Mouse (Mus musculus) gastrocnemius, postnatal 14 days (tissue): ENCODE results near the gene Zfp609. TPM values are rescaled to one million over a fixed set of nuclear protein-coding genes. Genes with fewer than 3 reads are reported as not detected.

ENCODE experiments used
- DNase-seq: peaks from one replicate; pipeline ENCODE4 v3.0.0; 2021; ENCODE audit warnings: mixed read lengths
- intact Hi-C: fragments of 180-260 bp; cut with DNase I; formaldehyde crosslinking; loops from one replicate; pipeline ENCODE4 v1.15.1; 2025; ENCODE audit warnings: low total_unique reads
- total RNA-seq, 2 experiments: library from RNA; stranded (reverse); gene quantifications; 2 replicates each; pipeline ENCODE4 v1.2.3; 2021

The Zfp609 gene
- total RNA-seq, 2 experiments from 2014 or later, result 15.8 to 18.8 TPM

DNA sequence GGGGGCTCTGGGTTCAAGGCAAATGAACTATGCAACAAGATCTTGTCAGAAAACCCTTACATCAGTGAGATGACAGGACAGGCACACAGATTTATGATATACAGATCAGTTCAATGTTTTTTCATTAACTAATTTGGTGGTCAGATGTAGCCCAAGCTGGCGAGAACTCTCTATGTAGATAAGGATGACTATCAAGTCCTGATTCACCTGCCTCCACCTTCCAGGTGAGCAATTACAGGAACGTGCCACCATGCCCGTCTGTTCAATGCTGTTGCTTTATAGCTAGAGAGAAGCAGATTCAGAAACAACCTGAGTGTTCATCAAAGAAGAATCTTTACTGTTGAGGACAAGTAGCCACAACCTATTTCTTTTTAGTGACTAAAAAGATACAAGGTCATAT, 84.6 kb downstream of the Zfp609 start:
- intact Hi-C loops, result no loop called here
- DNase-seq, result no peak

DNA sequence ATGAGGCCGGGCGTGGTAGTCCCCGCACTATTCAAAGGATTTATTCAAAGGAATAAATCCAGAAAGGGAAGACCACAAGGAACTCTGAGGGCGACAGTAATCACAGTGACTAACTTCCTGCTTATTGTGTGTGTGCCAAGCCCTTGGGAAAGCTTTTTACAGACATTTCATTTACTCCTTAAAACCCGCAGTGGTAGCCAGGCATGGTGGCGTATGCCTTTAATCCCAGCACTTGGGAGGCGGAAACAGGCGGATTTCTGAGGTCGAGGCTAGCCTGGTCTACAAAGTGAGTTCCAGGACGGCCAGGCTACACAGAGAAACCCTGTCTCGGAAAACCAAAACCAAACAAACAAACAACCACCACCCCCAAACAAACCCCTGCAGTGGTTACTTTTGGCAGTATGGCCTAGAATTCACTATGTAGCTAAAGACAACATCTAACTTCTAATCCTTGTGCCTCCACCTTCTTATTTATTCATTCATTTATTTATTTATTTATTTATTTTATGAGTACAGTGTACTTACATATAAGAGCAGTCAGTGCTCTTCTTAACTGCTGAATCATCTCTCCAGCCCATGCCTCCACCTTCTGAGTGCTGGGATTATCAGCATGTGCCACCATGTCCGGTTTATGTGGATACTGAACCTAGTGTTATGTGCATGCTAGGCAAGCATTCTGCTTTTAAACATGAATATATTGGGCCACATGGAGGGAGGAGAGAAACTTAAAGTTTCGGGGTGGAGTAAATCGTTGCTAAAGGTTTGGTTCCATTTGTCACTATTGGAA, 86.1 kb downstream of the Zfp609 start:
- intact Hi-C loops, result no loop called here
- no peak for DNase-seq

DNA sequence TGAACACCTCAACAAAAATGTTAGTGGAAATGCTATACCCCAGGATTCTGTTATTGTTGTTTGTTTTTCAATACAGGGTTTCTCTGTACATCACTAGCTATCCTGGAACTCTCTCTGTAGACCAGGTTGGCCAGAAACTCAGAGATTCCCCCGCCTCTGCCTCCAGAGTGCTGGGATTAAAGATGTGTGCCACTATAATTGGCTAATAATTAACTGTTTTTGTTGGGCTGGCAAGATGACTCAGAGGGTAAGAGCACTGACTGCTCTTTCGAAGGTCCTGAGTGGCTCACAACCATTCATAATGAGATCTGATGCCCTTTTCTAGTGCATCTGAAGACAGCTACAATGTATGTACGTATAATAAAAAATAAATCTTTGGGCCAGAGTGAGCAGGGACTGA, 92.4 kb downstream of the Zfp609 start:
- intact Hi-C loops, result no loop called here
- DNase-seq, result no peak

DNA sequence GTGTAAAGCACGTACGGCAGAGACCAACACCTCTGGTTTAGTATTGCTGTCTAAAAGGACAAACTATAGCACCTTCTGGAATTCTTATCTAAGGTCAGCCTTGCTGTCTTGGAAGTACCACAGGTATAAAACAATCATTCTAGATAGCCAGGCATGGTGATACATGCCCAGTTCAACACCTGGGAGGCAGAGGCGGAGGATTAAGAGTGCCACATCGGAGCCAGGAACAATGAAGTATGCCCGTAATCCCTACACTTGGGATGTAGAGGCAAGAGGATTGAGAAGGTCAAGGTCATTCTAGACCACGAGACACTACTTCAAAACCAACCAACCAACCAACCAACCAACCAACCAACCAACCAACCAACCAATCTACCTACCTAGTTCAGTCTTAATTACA, 98.8 kb downstream of the Zfp609 start:
- intact Hi-C loops, result no loop called here
- no peak for DNase-seq

DNA sequence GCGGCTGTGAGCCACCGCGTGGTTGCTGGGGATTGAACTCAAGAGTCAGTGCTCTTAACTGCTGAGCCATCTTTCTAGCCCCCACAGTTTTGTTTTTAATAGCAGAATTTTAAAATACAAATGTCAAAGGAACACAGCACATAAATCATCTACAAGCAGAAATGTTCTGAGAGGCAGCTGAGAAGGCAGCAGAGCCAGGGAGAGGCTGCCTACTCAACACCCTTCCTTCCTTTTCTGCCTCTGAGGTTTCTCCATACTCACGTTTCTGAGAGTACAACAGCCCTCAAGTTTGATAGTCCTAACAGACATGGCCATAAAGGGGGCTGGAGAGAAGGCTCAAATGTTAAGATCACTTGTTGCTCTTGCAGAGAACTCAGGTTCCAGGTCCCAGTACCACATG, 99.9 kb downstream of the Zfp609 start:
- intact Hi-C loops, result no loop called here
- DNase-seq, result no peak

DNA sequence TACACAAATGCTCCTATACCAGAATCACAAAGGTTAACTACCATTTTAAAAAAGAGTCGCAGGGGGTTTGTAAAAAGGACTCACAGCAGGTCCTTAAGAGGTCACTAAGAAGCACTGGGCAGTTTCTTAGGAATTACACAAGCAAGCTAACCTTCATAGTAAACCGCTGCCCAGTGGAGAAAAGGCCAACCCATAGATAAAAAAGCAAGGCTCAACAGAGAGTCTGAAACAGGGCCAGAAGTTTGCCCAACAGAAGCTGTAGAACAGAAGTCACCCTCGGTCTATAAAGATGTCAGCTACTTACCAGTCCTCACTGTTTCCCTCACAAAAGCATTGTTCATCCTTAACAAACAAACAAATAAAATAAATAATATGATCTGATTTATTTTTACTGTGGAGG, 100.9 kb downstream of the Zfp609 start:
- no peak for DNase-seq

DNA sequence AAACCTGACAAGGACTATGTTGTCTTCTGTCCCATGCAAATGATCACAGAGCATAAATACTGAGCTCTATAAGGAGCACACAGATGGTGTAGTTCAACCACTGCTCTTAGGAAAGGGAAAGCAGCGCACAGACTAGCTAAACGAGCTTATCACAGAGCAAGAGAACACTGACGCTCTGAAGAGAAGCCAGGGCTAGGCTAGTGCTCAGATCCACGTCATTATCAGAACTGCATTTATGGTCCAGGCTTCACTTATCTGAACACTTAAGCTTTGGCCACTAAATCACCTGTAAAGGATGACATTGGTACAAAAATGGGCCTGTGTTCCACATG, 102.1 kb downstream of the Zfp609 start:
- DNase-seq, result no peak
- intact Hi-C loops, result no loop called here

More for the DNA sequence above, 100.9 kb downstream of the Zfp609 start:
- intact Hi-C loops, result no loop called here

DNA sequence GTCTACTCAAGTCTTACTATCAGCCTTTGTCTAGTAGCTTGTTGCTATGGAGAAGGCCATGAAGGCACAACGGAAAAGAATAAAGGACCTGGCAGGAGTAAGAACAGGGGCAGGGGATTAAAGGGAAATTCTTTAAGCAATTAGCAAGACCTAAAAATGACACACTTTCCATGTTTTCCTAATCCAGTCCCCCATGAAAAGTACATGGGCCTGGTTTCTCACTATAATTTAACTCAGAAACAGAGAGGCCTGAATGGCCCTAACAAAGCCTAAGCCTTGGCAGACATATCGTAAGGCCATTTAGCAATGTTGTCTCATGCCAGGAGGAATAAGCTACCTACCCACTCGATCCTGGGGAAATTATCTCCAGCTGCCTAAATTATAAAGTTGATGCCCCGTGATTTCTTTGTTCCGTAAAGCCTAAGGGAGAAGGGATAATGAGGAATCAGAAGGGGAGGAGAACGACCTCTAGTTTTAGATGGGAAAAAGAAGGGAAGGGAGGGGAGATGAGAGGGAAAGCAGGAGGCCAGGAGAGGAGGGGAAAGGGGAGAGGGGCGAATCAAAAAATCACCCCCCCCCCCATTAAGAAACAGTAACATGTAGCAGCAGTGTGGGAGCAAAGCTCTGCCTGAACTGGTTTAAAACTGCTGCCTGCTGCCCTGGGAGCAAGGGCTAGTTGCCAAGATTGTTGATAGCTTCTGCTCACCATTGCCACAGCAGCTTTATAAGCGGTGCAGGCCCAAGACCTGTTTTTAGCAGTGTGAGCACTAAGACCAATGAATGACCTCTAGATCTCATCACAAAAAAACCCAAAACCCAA, 102.7 kb downstream of the Zfp609 start:
- intact Hi-C loops, result no loop called here

DNA sequence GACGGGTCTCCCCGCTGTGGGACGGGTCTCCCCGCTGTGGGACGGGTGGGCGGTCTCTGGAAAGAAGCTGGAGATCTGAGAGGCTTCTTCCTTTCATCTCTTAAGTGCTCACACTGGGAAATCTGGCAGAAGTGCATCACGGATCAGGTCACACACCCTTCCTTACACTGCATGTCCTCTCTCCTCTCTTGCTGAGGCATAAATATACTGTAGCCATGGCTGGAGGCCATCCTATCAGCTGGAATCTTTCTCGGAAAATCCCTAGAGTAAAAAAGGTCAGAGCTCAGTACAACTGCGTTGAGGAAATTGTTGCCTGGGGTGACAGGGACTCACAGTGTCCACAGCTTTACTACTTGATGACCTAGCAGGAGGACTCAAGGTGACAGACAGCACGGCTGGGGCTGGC, 106.2 kb downstream of the Zfp609 start:
- intact Hi-C loops, result no loop called here
- DNase-seq, result no peak

More for the DNA sequence above, 102.7 kb downstream of the Zfp609 start:
- DNase-seq, result peak; percentile 41

DNA sequence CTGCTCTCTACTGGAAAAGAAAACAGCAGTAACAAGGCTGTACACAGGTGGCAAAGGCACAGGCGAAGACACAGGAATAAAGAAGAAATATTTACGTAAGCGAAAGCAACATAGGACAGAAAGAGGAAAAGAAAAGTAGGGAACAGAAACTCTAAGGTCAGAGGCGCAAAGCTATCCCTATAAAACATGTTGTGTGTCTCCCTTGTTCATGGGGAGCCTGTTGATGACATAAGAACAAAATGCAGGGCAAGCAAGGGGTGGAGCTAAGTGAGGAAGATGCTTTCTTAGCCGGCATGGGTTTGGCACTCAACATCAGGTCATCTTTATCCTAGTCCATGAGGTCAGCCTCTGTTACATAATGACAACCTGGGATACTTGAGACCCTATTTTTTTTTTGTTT, 109.2 kb downstream of the Zfp609 start:
- DNase-seq, result no peak
- intact Hi-C loops, result no loop called here

DNA sequence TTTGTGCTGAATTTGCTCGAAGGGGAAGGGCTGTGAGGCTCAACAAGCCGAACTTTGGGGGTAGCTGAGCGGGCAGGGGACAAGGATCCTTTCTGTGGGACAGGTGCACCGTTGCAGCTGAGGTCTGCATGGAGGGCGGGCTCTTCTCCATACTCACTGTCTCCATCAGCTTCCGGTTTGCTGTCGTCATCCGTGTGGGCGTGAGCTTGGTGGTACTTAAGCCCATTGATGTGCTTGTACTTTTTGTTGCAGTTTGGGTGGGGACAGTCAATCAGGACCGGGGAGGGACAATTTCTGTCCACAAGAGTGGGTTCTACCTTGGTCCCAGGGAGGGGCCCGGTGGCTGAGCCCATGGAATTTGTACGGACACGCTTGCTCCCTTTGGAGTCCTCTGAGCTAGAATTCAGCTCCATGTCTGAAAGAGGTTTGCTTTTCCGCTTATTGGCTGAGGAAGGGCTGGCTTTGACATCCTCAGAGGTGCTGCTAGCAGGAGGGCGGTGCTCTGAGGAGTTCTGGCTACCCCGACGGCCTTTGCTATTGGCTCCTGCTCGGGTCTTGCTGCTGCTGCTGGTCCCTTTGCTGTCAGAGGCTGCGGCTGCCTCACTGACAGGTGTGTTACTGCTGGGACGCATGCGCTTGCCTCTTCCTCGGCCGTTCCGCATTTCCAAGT, 123.3 kb downstream of the Zfp609 start:
- intact Hi-C loops, result no loop called here
- no peak for DNase-seq

DNA sequence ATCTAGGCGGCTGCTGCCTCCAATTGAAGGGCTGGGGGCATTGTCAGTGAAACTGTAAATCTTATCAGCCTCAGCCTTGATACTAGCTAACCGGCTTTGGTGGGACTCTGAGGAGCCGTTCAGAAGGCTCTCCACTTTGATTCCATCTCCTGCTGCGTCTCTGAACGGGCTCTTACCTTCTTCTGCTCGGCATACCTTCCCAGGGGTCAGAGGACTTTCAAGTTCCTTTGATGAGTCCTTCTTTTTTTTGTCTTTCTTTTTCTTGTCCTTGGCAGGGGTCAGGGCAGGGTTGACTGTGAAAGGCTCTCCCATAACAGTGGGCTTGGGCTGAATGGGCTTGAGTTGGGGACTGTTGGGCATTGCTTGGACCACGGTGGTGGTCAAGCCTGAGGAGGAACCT, 124.1 kb downstream of the Zfp609 start:
- intact Hi-C loops, result no loop called here
- no peak for DNase-seq

DNA sequence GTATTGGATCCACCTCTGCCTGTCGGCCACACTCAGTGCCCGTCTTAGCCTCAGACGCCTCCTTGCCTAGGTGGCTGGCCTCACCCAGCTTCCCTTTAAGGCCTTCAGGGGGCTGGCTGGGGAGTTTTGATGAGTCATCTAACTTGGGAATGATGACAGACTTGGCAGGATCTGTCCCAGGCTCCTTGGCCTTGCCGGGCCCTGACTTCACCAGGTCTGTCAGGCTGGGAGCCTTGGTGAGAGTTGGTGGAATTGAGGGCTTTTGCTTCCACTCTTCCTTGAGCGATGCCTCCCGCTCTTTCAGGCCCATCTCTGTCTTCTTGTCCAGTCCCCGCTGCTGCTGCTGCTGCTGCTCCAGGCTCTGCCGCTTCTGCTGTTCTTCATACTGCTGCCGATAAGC, 125.1 kb downstream of the Zfp609 start:
- DNase-seq, result peak; percentile 23
- intact Hi-C loops, result no loop called here

DNA sequence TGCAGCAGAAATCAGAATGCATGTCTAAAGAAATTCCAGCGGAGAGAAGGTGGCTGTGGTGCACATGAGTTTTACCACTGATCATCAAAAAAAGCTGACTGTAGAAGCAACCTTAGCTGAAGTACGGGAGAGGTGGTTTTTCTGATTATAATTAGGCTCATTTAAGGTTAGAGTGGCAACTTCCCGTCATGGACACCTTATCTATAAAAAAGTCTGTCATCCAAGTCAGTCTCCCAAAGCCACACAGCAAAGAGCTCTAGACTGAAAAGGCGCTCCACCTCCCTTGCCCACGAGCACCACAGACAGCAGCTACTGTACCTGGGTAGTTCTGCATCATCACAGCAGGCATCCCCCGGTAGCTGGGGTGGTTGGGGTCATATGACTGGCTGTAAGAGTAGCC, 126.9 kb downstream of the Zfp609 start:
- no peak for DNase-seq
- intact Hi-C loops, result no loop called here

DNA sequence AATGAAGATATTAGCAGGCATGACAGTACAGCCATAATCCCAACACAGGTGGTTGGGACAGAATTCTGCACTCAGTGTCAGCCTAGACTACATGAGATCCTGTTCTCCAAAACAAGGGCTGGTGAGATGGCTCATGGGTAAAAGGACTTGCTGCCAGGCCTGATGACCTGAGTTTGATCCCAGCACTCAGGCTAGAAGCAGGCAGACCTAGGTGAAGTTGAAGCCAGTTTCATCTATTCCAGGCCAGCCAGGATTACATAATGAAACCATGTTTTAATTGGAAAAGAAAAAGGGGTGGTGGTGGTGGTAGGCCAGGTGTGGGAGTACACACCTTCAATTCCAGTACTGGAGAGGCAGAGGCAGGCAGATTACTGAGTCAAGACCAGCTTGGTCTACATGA, 129.4 kb downstream of the Zfp609 start:
- intact Hi-C loops, result loop anchor here (10.0 kb wide), 1 partner anchor 137 kb away; no protein-coding TSS in a partner anchor

DNA sequence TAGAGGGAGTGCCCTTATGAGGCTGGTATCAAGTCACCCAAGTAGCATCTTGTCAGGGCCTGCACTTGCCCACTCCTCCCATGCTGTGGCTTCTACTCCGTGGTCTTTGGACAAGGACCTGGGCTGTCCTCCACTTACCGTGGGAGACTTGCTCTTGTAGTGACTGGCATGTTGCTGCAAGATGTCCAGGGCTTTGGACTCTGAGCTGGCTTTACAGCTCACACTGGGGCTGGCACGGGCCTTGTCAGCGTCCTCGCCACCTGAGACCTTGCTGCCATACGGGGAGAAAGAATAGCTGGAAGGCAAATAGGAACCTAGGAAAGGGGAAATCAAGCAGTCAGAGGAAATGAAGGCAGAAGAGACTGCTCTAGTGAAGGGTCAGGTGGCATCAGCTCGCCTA, 130.0 kb downstream of the Zfp609 start:
- intact Hi-C loops, result loop anchor here (10.0 kb wide), 1 partner anchor 137 kb away; no protein-coding TSS in a partner anchor
- DNase-seq, result no peak

More for the DNA sequence above, 129.4 kb downstream of the Zfp609 start:
- DNase-seq, result no peak

DNA sequence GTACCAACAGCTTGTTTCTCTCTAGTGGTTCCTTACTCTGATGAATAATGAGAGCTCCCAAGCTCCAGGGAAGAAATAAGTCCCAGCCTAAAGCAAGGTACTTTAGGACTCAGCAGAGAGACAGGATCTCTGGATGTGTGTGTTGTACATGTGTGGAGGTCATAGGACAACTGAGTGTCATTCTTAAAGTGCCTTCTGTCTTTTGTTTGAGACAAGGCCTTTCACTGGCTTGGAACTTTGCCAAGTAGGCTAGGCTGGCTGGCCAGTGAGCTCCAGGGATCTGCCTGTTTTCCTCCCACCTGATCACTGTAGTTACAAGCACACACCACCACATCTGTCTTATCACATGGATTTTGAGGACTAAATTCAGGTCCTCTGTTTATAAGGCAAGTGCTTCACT, 131.0 kb downstream of the Zfp609 start:
- intact Hi-C loops, result loop anchor here (10.0 kb wide), 1 partner anchor 138 kb away; no protein-coding TSS in a partner anchor
- DNase-seq, result no peak

DNA sequence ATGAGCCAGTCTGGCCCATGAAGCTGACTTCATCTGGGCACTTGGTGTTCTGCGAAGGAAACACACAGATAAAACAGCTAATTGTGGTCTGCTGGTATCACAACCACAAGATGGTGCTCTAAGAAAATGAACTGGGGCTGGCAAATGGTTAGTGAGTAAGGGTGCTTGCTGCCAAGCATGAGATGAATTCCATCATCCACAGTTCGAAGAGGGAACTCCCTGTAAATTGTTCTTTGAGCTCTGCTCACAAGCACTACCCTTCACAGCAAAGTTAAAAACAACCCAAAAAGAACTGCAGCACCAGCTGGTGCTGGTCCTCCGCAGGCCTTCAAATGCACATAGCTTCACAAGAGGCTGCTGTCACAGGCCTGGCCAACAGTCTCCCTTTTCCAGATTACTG, 131.7 kb downstream of the Zfp609 start:
- intact Hi-C loops, result loop anchor here (10.0 kb wide), 1 partner anchor 139 kb away; no protein-coding TSS in a partner anchor
- no peak for DNase-seq

DNA sequence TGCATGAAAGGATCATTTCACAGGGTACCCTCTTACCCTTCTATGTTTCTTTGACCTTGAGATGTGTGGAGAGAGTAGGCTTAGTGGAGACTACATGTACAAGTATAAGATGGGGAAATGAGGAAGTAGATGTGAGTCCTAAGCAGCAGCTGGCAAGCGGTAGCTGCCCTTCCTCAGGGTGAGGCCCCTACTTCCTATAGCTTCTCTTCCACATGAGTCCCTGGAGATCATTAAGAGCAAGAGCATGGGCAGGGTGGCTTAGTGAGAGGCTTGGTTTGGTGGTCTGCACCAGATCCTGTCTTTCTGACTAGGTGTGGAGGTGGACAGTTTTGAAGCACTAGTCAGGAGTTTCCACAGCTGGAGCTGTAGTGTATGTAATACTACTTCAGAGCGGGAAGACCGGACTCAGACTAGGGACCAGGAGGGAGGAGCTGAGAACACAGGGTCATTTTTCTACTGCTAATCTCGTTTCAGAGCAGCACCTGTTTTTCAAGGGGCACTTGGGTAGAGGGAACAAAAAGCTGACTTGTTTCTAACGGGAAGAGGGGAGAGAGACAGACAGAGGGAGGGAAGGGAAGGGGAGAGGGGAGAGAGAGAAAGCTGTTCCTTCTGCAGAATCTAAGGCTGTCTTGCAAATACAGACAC, 134.3 kb downstream of the Zfp609 start:
- DNase-seq, result no peak
- intact Hi-C loops, result loop anchor here (10.0 kb wide), 1 partner anchor 142 kb away; no protein-coding TSS in a partner anchor

DNA sequence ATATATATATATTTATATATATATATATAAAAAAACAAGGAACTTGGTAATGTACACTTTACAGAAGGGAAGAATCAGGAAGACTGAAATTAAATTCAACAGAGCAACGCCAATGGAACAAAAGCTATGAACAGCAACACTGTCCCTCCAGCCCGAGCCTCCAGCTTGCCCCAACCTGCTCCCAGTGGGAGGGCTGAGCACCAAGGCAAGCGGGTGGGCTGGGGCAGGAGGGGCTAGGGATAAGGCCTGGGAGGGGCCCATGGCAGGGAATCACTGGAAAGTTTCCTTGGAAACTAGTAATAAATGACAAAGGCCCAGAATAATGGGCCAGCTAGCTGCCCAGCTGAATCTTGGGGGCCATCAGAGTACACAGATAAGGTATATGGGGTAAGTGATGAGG, 134.9 kb downstream of the Zfp609 start:
- intact Hi-C loops, result loop anchor here (10.0 kb wide), 1 partner anchor 142 kb away; no protein-coding TSS in a partner anchor

More for the DNA sequence above, 134.9 kb downstream of the Zfp609 start:
- no peak for DNase-seq
